Comparison of ENCODE assay signal across 26 mouse cellular contexts in the genomic region with DNA sequence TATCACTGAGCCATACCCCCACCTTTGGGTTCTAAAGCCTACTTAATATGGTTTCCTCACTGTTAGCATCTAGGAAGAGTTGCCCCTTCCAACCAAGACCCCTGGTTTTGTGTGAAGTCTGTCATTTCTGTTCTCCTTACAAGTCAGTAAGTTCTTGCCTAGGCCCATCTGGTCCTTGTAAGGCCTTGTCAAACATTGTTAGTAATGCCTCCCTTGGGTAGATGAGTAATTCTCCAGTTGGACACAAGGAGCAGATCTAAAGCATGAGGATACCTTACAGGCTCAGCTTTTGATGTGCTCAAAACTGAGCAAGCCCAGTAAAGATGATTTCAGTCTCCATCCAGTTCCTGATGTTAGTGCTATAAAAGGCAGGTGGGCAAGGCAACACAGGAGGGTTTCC. TPM values are rescaled to one million over a fixed set of nuclear protein-coding genes. Genes with fewer than 3 reads are reported as not detected.
"Had no signal": no experiment of that assay in that cellular context is flagged by ENCODE, and none has a peak within 500 bp of the region (broad histone marks: within the 10 kb centered on the region; RNA-seq: fewer than 3 reads in every experiment).

No protein-coding gene starts in this region.

- H3K4me3 ChIP-seq: lung, embryonic 15.5 days; megakaryocyte, embryonic 14.5 days; midbrain, embryonic 13.5 days; midbrain, embryonic 15.5 days; neural tube, embryonic 13.5 days; neural tube, embryonic 15.5 days had no signal

- H3K36me3 ChIP-seq: lung, embryonic 15.5 days; midbrain, embryonic 13.5 days; midbrain, embryonic 15.5 days; neural tube, embryonic 13.5 days; neural tube, embryonic 15.5 days had no signal

- ATAC-seq: liver, postnatal 0 days; lung, postnatal 0 days; midbrain, embryonic 13.5 days; midbrain, embryonic 15.5 days had no signal

- DNase-seq: liver, postnatal 0 days; lung, adult 2 months; lung, postnatal 14 days; lung, postnatal 36 days; retina, postnatal 1 day; right cerebral cortex, adult 18-20 months; right cerebral cortex, postnatal 25 days; right cerebral cortex, postnatal 4 days; spleen, adult 18-20 months; thymus, adult 18-20 months; thymus, postnatal 14 days; thymus, postnatal 36 days had no signal

- H3K9ac ChIP-seq: liver, postnatal 0 days; lung, embryonic 15.5 days; midbrain, embryonic 13.5 days; midbrain, embryonic 15.5 days; neural tube, embryonic 13.5 days; neural tube, embryonic 15.5 days had no signal

- H3K27me3 ChIP-seq: lung, embryonic 15.5 days; midbrain, embryonic 13.5 days; midbrain, embryonic 15.5 days; neural tube, embryonic 13.5 days; neural tube, embryonic 15.5 days had no signal

- H3K4me2 ChIP-seq: lung, embryonic 15.5 days; midbrain, embryonic 11.5 days; midbrain, embryonic 13.5 days; midbrain, embryonic 15.5 days; neural tube, embryonic 13.5 days; neural tube, embryonic 15.5 days had no signal

- H3K9me3 ChIP-seq: lung, embryonic 15.5 days; midbrain, embryonic 13.5 days; midbrain, embryonic 15.5 days; neural tube, embryonic 13.5 days; neural tube, embryonic 15.5 days had no signal

- H3K27ac ChIP-seq: lung, embryonic 15.5 days; macrophage; midbrain, embryonic 13.5 days; midbrain, embryonic 15.5 days; neural tube, embryonic 13.5 days; neural tube, embryonic 15.5 days had no signal

RNA-seq across cellular contexts. Expression of gene Gm21885, which starts 12.9 kb away (rescaled TPM):
- total RNA-seq: megakaryocyte progenitor cell, adult 5-6 weeks; midbrain, postnatal 0 days; monocyte, adult 5-6 weeks had no signal
- polyA plus RNA-seq: lung, adult 2 months; lung, embryonic 15.5 days; lung, postnatal 0 days; macrophage; midbrain, embryonic 13.5 days; midbrain, postnatal 0 days; neural tube, embryonic 11.5 days; neural tube, embryonic 15.5 days; thymus, postnatal 0 days had no signal

RNA-seq across cellular contexts. Expression of gene Wfikkn2, which starts 23.0 kb away (rescaled TPM):
- total RNA-seq: monocyte, adult 5-6 weeks had no signal
- polyA plus RNA-seq: macrophage had no signal
